Mouse (Mus musculus): ENCODE data around the gene Nr1i2.
"Not testable (repeated sequence)": the region's sequence is repeated elsewhere in the genome, so short reads cannot be mapped to it uniquely, and the experiment has no call there.

The Nr1i2 gene

DNA sequence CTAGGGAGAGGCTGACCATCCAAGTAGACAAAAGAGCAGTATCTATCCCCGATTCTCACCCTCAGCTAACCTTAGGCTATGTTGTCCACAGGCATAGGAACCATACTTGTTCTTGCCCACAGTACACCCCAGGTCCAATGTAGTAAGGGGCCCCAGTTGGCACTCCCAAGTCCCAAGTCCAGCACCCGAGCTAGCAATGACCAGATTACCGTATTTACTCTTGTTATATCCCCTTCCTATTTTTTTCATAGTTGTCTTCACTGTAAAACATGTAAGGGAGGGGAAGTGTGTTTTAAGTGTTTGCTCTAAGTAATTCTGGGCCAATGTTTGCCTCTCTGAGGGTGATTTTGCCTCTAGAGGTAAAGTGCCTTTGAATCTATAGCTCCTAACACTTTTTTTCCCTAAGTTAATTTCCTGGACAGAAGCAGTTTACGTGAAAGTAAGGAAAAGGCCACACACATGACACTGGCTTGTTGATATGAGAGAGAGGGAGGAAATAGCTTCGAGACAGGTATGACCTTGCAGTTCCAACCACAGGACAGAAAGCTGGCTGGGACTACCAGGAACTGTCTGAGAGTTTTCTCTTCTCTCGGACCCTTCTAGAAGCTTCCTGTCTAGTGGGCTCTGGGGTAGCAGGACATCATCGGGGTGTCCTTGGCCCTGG, at the start of gene Nr1i2:
Gene Nr1i2, minus strand, starts transcription at position 140 of the 664 bp plus-strand sequence.
- no peak for DNase-seq (ENCODE audit: extremely low spot score, low spot score)

DNA sequence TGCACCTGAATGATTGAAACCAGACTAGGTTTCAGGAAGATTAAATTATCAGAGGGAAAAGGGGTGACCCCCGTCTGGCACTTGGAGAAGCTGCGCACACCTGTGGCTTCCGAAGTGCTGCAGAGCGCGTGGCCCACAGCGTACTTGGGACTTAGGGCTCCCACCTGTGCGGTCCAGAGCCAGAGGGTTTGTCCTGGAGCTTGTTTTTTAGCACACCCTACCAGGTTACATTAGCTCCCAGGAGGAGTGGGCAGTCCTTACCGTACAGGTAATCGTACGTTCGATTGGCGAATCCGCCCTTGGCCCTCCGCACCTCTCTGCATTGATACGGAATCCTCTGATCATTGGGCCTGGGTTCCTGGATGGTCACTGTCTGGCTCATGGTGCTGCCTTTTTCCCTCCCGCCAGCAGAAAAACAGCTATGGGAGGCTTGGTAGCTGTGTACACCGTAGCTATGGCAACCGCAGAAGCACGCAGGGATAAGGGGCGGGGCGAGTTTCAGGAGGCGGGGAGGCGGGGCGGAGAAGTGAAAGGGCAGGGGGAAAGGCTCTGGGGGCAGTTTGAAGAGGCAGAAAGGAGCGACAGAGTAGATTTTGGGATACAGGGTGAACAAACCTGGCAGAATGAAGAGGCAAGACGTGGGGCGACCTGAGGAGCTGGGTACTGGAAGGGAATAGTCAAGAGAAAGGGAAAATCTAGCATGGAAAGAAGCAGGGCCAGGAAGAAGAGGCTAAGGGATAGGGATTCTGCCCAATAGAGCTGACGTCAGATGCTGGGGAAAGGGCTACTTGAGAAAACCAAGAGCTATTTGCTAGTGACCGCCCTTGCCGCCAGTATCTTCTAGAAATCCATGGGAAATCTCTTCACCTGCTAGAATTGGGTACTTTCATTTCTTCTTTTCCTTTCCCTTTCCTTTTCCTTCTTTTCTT, 47.0 kb upstream of the Nr1i2 start, which contains the start of gene Maats1:
Gene Maats1, minus strand, starts transcription at position 748 of the 929 bp plus-strand sequence.
- DNase-seq (ENCODE audit: extremely low spot score, low spot score), result peak; percentile 89

DNA sequence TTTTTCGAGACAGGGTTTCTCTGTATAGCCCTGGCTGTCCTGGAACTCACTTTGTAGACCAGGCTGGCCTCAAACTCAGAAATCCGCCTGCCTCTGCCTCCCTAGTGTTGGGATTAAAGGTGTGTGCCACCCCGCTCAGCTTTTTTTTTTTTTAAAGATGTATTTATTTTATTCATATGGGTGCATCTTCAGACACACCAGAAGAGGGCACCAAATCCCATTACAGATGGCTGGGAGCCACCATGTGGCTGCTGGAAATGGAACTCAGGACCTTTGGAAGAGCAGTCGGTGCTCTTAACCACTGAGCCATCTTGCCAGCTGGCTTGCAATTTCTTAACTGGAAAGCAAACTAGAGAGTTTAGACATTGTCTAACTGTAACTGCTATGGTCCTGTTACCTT, 43.5 kb upstream of the Nr1i2 start:
- not testable (repeated sequence) for DNase-seq (ENCODE audit: extremely low spot score, low spot score)

DNA sequence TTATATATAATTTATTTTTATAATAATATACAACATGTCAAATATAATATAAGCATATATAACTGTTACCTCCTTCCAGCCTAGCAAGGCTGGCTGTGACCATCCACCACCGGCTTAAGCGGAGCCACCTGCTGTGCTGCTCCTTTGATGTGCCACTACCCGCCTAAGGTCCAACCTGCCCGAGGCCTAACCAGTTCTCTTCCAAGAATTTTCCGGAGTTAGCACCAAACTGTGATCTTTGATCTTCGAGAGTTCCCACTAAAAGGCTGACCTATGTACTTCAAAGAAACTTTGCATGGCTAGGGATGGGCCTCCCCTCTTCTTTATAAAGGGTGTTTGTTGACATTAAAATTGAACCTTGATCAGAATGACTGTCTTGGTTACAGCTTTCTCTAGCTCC, 39.8 kb upstream of the Nr1i2 start:
- no peak for DNase-seq (ENCODE audit: extremely low spot score, low spot score)

DNA sequence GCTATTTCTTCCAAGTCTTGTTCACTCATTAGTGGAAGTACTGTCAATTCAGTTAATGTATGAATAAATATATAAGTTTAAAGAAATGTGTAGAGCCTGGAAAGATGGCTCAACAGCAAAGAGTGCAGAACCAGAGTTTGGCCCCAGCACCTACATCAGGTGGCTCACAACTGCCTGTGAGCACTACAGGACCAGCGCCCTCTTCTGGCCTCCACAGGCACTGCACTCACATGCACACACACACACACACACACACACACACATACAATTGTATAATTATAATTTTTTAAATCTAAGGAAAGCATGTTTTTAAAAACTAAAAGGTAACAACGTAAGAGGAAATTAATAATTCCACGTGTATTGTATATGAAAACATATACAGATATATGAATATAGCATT, 34.7 kb upstream of the Nr1i2 start:
- no peak for DNase-seq (ENCODE audit: extremely low spot score, low spot score)

GRCm38 (mm10) chr16:38326778-38327397, 32.3 kb upstream of the Nr1i2 start:
- DNase-seq (ENCODE audit: extremely low spot score, low spot score), result no peak

GRCm38 (mm10) chr16:38324311-38324710, 29.7 kb upstream of the Nr1i2 start:
- no peak for DNase-seq (ENCODE audit: extremely low spot score, low spot score)

GRCm38 (mm10) chr16:38321452-38321935, 26.9 kb upstream of the Nr1i2 start:
- peak; percentile 51 for DNase-seq (ENCODE audit: extremely low spot score, low spot score)

GRCm38 (mm10) chr16:38319087-38319486, 24.5 kb upstream of the Nr1i2 start:
- no peak for DNase-seq (ENCODE audit: extremely low spot score, low spot score)

- no peak for DNase-seq (ENCODE audit: extremely low spot score, low spot score)
Measured at GRCm38 (mm10) chr16:38318492-38318891, 23.9 kb upstream of the Nr1i2 start.

DNA sequence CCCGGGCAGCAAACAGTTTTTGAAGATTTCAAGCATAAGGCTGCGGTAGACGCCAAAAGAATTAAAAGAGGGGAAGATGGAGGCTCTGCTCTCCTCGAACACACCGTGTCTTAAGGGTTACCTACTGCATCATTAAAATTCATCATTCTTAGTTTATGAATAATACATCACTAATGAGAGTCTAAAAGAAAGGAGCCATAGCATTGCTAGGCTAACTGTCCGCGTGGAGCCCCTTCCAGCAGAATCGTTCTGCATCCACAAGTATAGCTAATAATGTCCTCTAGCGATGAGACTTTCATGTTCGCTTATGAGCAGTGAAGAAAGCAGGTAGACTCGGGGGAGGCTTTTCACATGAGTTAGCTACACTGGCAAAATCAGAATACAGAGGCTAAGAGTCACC, 13.6 kb upstream of the Nr1i2 start:
- DNase-seq (ENCODE audit: extremely low spot score, low spot score), result no peak

DNA sequence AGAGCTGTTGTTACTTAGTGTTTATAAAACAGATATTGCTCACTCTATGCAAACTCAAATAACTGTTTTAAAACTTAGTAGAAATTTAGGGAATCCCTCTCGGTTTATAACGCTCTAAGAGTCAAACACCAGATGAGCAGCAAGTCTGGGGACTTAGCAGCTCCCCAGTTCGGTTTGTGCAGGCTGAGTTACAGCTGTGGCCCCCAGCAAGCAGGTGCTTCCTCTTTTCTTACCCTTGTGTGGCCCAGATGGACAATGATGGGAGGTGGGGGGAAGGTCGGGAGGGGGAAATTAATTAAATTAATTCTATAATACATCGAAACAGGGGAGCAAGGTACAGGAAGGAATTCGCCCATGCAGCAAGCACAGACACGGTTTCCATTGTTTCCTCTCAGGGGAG, 13.0 kb upstream of the Nr1i2 start:
- no peak for DNase-seq (ENCODE audit: extremely low spot score, low spot score)

GRCm38 (mm10) chr16:38307221-38307605, 12.6 kb upstream of the Nr1i2 start:
- DNase-seq (ENCODE audit: extremely low spot score, low spot score), result no peak

DNA sequence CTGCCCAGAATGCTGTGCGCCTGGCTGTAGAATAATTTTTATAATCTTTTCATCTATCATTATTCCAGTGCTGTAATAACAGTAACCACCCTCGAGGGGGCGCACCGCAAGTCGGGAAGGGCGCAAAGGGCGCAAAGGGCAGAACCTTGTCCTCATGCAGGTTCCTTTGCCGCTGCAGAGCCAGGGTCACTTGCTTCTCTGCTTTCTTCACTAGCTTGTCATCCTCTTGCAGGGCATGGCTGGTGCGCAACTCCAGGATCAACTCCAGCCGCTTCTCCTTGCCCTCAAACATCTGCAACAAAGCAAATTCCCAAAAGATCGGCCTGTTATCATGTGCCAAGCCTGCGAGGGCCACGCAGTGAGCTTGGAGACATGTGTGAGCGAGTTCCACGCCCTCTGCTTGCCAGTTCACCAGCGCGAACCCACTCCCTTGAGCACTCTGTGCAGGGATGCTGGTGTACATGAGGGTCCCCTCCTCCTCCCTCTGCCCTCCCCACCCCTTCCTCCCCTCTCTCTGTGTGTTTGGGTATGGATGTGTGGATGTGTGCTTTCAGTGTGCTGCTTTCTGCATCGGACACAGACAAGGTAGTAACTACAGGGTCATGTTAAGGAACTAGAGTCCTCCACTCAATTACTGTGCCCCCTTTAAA, 12.1 kb upstream of the Nr1i2 start:
- DNase-seq (ENCODE audit: extremely low spot score, low spot score), result peak; percentile 50

GRCm38 (mm10) chr16:38304460-38305194, 10.0 kb upstream of the Nr1i2 start:
- no peak for DNase-seq (ENCODE audit: extremely low spot score, low spot score)

DNA sequence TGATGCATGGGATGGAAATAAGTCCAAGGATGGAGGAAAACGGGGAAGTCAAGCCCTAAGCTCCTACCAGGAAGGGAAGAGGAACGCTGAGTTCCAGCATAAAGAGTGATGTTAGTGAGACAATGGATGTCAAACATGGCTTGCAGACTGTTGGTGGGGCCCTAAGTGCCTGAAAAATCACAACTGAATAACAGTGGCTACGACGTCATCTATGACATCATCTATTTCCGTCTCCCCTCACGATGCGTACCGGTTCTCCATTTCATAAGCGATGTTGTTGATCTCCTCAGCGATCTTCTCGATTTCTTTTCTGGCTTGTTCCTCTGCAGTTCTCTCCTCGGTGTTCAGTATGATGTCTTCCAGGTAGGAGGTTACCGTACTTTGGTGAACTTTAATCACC, 7.7 kb upstream of the Nr1i2 start:
- no peak for DNase-seq (ENCODE audit: extremely low spot score, low spot score)

DNA sequence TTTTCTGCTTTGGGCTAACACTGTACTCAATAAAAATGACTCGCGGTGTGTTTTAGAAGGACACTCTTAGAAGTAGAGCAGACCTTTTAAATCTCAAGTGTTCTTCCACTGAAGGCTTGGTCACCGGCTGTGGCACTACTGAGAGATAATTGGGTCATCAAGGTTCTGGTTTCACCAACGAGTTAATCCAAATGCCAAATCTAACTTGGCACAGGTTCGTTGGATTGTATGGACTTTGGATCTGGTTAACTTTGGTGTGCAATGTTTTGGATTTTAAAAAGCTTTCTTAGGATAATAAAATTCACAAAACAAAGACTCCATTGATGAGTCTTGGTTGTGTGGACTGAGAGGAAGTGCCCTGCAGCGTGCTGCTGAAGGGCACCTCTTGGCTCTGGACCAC, 3.8 kb upstream of the Nr1i2 start:
- DNase-seq (ENCODE audit: extremely low spot score, low spot score), result no peak

GRCm38 (mm10) chr16:38295349-38295930, 816 bp upstream of the Nr1i2 start:
- no peak for DNase-seq (ENCODE audit: extremely low spot score, low spot score)

GRCm38 (mm10) chr16:38290151-38290550, 4.5 kb downstream of the Nr1i2 start:
- DNase-seq (ENCODE audit: extremely low spot score, low spot score), result no peak

GRCm38 (mm10) chr16:38288851-38289250, 5.8 kb downstream of the Nr1i2 start:
- no peak for DNase-seq (ENCODE audit: extremely low spot score, low spot score)

All from neural tube, embryonic 10.5 days (tissue).